Mouse (Mus musculus): Measurements from ENCODE around the gene Lifr. TPM values are rescaled to one million over a fixed set of nuclear protein-coding genes. Genes with fewer than 3 reads are reported as not detected.

Lifr gene
- total RNA-seq, 2 experiments from 2014 or later = 47.8 to 56.1 TPM

- no peak for TF ChIP-seq CTCF (IDR thresholded peaks at IDR 0.05)
- no peak for DNase-seq (ENCODE audit: extremely low spot score in 1 of 2, low spot score in 2 of 2)
- intact Hi-C loops (cut with DNase I) = no loop called here
- Histone ChIP-seq H3K27ac (no peak overlapping the region), H3K4me3 (no peak overlapping the region)
Observed at GRCm38 (mm10) chr15:7222809-7223208, 132.4 kb downstream of the Lifr start.

DNA sequence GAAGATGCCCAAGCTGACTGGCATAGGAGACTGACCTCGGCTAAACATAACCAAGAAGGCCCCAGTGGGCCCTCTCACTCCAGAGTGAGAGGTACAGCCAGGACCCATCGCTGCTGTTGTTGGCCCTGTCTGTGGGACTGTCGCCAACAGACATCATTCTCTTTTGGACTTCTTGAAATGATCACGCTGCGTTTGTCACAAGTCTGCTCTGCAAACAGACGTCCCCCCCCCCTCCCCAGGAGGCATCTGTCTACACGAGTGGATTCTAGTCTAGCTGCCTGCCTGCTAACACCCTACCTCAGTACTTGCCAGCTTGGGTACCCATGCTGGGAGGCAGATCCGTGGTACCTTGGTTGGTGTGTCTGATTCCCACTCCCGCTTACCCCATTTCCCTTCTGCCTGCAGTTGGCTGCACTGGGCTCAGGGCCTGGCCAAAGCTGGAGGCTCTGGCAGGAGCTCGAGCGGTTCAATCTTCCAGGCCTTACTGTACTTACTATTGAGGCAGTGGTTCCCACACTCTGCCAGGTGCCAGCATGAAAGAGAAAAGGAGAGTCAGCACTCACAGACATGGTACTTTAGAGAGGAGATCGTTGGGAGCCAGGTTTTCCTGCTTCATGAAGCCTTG is 133.8 kb downstream of the Lifr start:
- intact Hi-C loops (cut with DNase I) = no loop called here
- TF ChIP-seq CTCF (IDR thresholded peaks at IDR 0.05) = no peak
- no peak overlapping the region for H3K4me3 ChIP-seq
- no peak overlapping the region for H3K27ac ChIP-seq
- no peak for DNase-seq (ENCODE audit: extremely low spot score in 1 of 2, low spot score in 2 of 2)

GRCm38 (mm10) chr15:7226225-7226624 is 135.8 kb downstream of the Lifr start:
- Histone ChIP-seq H3K4me3 (no peak overlapping the region), H3K27ac (no peak overlapping the region)
- peak; percentile 99 for TF ChIP-seq CTCF (IDR thresholded peaks at IDR 0.05)
- intact Hi-C loops (cut with DNase I) = loop anchor here (1.0 to 5.0 kb wide), 4 partner anchors 91 to 344 kb away; no protein-coding TSS in a partner anchor
- peak; percentile 76 to 80 for DNase-seq (ENCODE audit: extremely low spot score in 1 of 2, low spot score in 2 of 2)

DNA sequence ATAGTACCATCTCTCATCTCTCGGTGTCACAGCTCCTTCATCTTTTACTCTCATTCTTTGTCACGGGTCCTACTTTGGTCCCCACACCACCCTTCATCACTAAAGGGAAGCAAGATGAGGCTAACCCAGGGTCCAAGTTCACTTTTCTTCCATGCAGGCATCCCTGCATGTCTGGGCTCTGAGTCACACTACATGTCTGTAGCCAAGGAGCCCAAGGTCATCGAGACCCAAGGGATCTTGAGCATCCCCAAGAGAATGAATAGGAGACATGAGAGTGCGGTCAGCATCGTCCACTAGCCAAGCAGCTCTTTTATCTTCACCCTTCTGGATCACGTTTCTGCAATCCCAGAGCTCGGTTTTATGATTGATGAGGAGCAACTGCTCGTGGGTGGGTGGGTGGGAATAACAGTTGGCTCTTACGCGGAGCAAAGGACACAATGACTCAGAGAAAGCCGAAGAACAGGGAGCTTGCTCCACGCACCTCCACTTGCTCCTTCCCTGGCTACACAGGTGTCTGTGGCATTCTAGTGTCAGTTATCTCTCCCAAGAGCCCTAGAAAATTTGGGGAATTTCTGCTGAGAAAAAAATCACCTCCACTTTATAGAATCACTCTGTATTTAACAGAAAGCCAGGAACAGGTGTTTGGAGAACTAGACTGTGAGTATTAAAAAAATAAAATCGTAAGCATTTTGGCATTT is 143.1 kb downstream of the Lifr start:
- Histone ChIP-seq H3K4me3 (no peak overlapping the region), H3K27ac (no peak overlapping the region)
- no peak for DNase-seq (ENCODE audit: extremely low spot score in 1 of 2, low spot score in 2 of 2)
- intact Hi-C loops (cut with DNase I) = loop anchor here (10.0 kb wide), 1 partner anchor 609 kb away; no protein-coding TSS in a partner anchor
- no peak for TF ChIP-seq CTCF (IDR thresholded peaks at IDR 0.05)

DNA sequence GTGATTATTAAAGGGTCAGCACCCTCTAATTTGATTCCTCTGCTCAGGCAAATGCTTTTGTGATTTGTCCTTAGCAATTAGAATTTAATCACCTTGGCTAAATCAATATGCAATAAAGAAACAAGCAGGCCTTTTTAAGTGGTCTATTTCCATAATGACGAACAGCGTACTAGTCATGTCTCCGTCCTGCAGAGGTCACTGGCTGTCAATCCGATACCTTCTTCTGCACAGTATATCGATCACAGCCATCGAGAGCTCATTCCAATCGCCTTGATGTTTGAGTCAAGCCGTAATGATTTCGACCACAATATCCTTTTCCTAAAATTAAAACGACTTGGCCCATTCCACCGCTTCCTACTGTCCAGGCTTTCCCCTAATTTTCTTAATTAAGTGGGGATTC is 149.5 kb downstream of the Lifr start:
- H3K27ac ChIP-seq = no peak overlapping the region
- DNase-seq (ENCODE audit: extremely low spot score in 1 of 2, low spot score in 2 of 2) = no peak
- intact Hi-C loops (cut with DNase I) = loop anchor here (5.0 to 10.0 kb wide), 2 partner anchors 202 to 615 kb away; no protein-coding TSS in a partner anchor
- H3K4me3 ChIP-seq = no peak overlapping the region
- no peak for TF ChIP-seq CTCF (IDR thresholded peaks at IDR 0.05)

DNA sequence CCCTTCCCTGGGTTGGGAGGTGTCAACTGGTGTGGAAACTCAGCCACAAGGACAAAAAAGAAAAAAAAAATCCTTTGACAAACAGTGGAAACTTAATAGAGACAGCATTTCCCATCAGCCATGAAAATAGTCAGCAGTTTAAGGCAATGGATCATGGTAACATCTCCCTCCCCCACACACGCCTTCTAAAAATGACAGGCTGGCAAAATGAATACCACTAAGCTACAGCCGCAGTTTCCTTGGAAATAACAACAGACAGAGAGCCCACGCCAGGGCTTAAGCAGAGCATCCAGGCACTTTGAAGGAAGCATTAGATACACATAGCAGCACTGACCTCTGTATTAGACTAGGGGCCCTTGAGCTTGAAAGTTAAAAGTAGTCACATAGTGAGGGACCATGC is 150.5 kb downstream of the Lifr start:
- TF ChIP-seq CTCF (IDR thresholded peaks at IDR 0.05) = no peak
- Histone ChIP-seq H3K27ac (no peak overlapping the region), H3K4me3 (no peak overlapping the region)
- intact Hi-C loops (cut with DNase I) = loop anchor here (5.0 kb wide), 1 partner anchor 201 kb away; no protein-coding TSS in a partner anchor
- peak; percentile 20 to 29 for DNase-seq (ENCODE audit: extremely low spot score in 1 of 2, low spot score in 2 of 2)

DNA sequence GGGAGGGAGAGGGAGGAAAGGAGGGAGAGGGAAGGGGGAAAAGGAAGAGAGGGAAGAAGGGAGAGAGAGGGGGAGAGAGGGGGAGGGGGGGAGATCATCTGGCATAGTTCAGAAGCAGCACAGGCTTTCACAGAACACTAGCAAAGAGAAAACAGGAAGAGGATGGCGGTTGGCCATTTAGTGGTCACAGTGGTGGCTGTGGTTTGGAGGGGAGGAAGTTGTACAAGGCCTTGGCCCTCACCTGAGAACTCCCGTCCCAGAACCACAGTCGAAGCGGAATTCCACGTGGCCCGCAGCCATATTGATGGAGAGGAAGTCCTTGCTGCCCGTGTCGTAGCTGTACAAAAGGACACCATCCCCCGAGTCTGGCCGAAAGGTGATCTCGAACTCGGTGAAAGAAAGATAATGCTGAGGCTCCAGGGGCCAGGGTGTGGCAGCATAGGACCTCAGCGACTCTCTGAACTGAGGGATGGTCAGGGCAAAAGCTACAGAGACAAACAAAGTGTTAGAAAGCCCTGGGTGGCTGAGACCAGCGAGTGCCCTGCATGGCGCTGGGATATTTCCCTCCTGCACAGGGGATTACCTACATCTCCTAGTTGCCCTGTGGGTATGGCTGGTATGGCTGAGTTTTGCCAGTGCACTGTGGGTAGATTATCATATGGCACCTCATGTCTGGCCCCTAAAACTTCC is 151.9 kb downstream of the Lifr start:
- no peak overlapping the region for H3K27ac ChIP-seq
- intact Hi-C loops (cut with DNase I) = loop anchor here (5.0 kb wide), 1 partner anchor 200 kb away; no protein-coding TSS in a partner anchor
- no peak for TF ChIP-seq CTCF (IDR thresholded peaks at IDR 0.05)
- H3K4me3 ChIP-seq = no peak overlapping the region
- DNase-seq (ENCODE audit: extremely low spot score in 1 of 2, low spot score in 2 of 2) = no peak

Other genes starting within 250 kb of the Lifr start
- 1 to 10 TPM; 2.5 to 3.4 TPM for gene Osmr, start 215.6 kb upstream of the Lifr start, total RNA-seq (2021)